ENCODE assay signal across 8 mouse cellular contexts in the genomic region with DNA sequence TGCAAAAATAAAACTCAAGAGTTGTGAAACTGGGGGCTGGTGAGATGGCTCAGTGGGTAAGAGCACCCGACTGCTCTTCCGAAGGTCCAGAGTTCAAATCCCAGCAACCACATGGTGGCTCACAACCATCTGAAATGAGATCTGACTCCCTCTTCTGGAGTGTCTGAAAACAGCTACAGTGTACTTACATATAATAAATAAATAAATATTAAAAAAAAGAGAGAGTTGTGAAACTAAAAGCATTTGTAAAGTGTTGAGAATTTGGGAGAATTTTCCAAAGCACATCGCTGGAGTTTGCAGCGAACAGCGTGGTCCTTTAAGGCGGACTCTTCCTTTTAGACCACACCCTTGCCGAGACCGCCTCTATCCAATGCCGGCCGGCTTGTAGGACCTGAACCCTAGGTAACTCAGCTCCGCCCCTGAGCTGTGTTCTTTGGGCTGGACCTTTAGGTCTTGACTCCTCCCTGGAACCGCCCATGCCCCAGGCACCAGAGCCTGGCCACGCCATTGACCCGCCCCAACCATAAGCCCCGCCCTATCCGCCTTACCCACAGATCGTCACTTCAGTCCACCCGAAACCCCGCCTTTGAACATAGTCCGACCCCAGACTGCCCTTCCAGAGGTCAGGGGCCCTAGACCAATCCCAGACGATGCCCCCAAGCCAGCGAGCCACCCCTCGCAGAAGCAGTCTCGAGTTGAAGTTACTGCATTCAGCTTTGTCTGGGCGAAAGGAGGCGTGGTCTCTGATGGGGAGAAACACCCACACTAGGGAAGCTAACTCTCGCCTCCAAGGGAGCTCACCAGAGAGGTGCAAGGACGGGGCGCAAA. TPM values are rescaled to one million over a fixed set of nuclear protein-coding genes. Genes with fewer than 3 reads are reported as not detected.
DNase-seq lines count a peak whose midpoint lies in the region; ATAC-seq lines count a peak whose summit lies in the region.

No protein-coding gene starts in this region.

- peaks cover 17% of the 10 kb centered on the region for H3K4me1 ChIP-seq in heart, embryonic 10.5 days
- H3K4me1 ChIP-seq in kidney, embryonic 15.5 days, result peaks cover 14% of the 10 kb centered on the region

- whole genome bisulfite sequencing in heart, embryonic 10.5 days, result 2% methylated on average over 29 of the region's 29 CpGs
- 1% methylated on average over 29 of the region's 29 CpGs for WGBS in kidney, embryonic 15.5 days

- peaks cover 6% of the 10 kb centered on the region for H3K27me3 ChIP-seq in heart, embryonic 10.5 days (ENCODE audit: insufficient read depth, poor library complexity, severe bottlenecking)
- H3K27me3 ChIP-seq in kidney, embryonic 15.5 days, result no peaks in the 10 kb centered on the region

- H3K27ac ChIP-seq in heart, embryonic 10.5 days, result peak overlapping the region; percentile 91
- peak overlapping the region; percentile 92 for H3K27ac ChIP-seq in kidney, embryonic 15.5 days

- peak overlapping the region; percentile 69 for H3K9ac ChIP-seq in kidney, embryonic 15.5 days

- H3K9me3 ChIP-seq in heart, embryonic 10.5 days, result no peaks in the 10 kb centered on the region
- no peaks in the 10 kb centered on the region for H3K9me3 ChIP-seq in kidney, embryonic 15.5 days (replicated peaks)

- H3K4me2 ChIP-seq in kidney, embryonic 15.5 days, result peak overlapping the region; percentile 76

- ATAC-seq in erythroblast, adult 5-6 weeks (replicated peaks; ENCODE audit: low FRiP score, poor library complexity, severe bottlenecking), result peak; percentile 92
- peak; percentile 99 for ATAC-seq in kidney, embryonic 15.5 days (replicated peaks; ENCODE audit: low FRiP score)
- peak; percentile 100 for ATAC-seq in monocyte, adult 5-6 weeks (replicated peaks; ENCODE audit: insufficient number of reproducible peaks, low FRiP score, low TSS enrichment, poor library complexity, severe bottlenecking)

- no peaks in the 10 kb centered on the region for H3K36me3 ChIP-seq in heart, embryonic 10.5 days
- no peaks in the 10 kb centered on the region for H3K36me3 ChIP-seq in kidney, embryonic 15.5 days

- H3K4me3 ChIP-seq in heart, embryonic 10.5 days, result peak overlapping the region; percentile 62
- H3K4me3 ChIP-seq in kidney, embryonic 15.5 days (replicated peaks), result peak overlapping the region; percentile 57

- peak; percentile 97 to 98 for DNase-seq in B cell, adult 2 months
- DNase-seq in brain, adult 2 months (ENCODE audit: low read depth, low spot score), result peak; percentile 98
- DNase-seq in heart, embryonic 10.5 days (ENCODE audit: low spot score), result peak; percentile 100
- peak; percentile 99 for DNase-seq in liver
- peak; percentile 96 for DNase-seq in spleen, postnatal 4 days (ENCODE audit: low spot score in 2 of 2)

RNA-seq across cellular contexts. Expression of gene Ptdss2, which starts 0.7 kb away (rescaled TPM):
- 123 and 158 TPM in 2 replicates for total RNA-seq in erythroblast, adult 5-6 weeks (2015; ENCODE audit: low replicate concordance)
- 153 and 164 TPM in 2 replicates for total RNA-seq in erythroblast, adult 5-6 weeks (2017; ENCODE audit: low replicate concordance)
- polyA plus RNA-seq in heart, embryonic 10.5 days (2016; fragmentation: Nextera tagmentation; extraction: Ambion mirVana), result 87.8 and 91.1 TPM in 2 replicates
- 79.9 and 83.4 TPM in 2 replicates for polyA plus RNA-seq in kidney, embryonic 15.5 days (2015; fragmentation: Nextera tagmentation; extraction: Ambion mirVana)
- total RNA-seq in monocyte, adult 5-6 weeks (2017), result 1.4 to 6.9 TPM (median 1.5 TPM) in 3 replicates

RNA-seq across cellular contexts. Expression of gene Ano9, which starts 5.3 kb away (rescaled TPM):
- not detected in 2 replicates for total RNA-seq in erythroblast, adult 5-6 weeks (2015; ENCODE audit: low replicate concordance)
- total RNA-seq in erythroblast, adult 5-6 weeks (2017; ENCODE audit: low replicate concordance), result not detected in 2 replicates
- 0.42 and 0.97 TPM in 2 replicates for polyA plus RNA-seq in heart, embryonic 10.5 days (2016; fragmentation: Nextera tagmentation; extraction: Ambion mirVana)
- 6.0 TPM in 2 replicates for polyA plus RNA-seq in kidney, embryonic 15.5 days (2015; fragmentation: Nextera tagmentation; extraction: Ambion mirVana)
- not detected in 3 replicates for total RNA-seq in monocyte, adult 5-6 weeks (2017)

RNA-seq across cellular contexts. Expression of gene Sigirr, which starts 22.5 kb away (rescaled TPM):
- total RNA-seq in erythroblast, adult 5-6 weeks (2015; ENCODE audit: low replicate concordance), result 4.2 TPM in 1 of 2 replicates, not detected in the other
- 2.8 and 4.4 TPM in 2 replicates for total RNA-seq in erythroblast, adult 5-6 weeks (2017; ENCODE audit: low replicate concordance)
- polyA plus RNA-seq in heart, embryonic 10.5 days (2016; fragmentation: Nextera tagmentation; extraction: Ambion mirVana), result 3.0 and 5.7 TPM in 2 replicates
- 20.8 and 24.7 TPM in 2 replicates for polyA plus RNA-seq in kidney, embryonic 15.5 days (2015; fragmentation: Nextera tagmentation; extraction: Ambion mirVana)
- 9.1 to 25.0 TPM (median 12.5 TPM) in 3 replicates for total RNA-seq in monocyte, adult 5-6 weeks (2017)

RNA-seq across cellular contexts. Expression of gene Pkp3, which starts 44.9 kb away (rescaled TPM):
- total RNA-seq in erythroblast, adult 5-6 weeks (2015; ENCODE audit: low replicate concordance), result not detected in 2 replicates
- not detected in 2 replicates for total RNA-seq in erythroblast, adult 5-6 weeks (2017; ENCODE audit: low replicate concordance)
- 0.94 and 3.4 TPM in 2 replicates for polyA plus RNA-seq in heart, embryonic 10.5 days (2016; fragmentation: Nextera tagmentation; extraction: Ambion mirVana)
- polyA plus RNA-seq in kidney, embryonic 15.5 days (2015; fragmentation: Nextera tagmentation; extraction: Ambion mirVana), result 7.8 and 7.9 TPM in 2 replicates
- total RNA-seq in monocyte, adult 5-6 weeks (2017), result 14.0 to 17.9 TPM (median 14.2 TPM) in 3 replicates

RNA-seq across cellular contexts. Expression of gene Rnh1, which starts 49.8 kb away (rescaled TPM):
- total RNA-seq in erythroblast, adult 5-6 weeks (2015; ENCODE audit: low replicate concordance), result 11.9 and 13.8 TPM in 2 replicates
- 15.1 and 15.7 TPM in 2 replicates for total RNA-seq in erythroblast, adult 5-6 weeks (2017; ENCODE audit: low replicate concordance)
- 103 and 105 TPM in 2 replicates for polyA plus RNA-seq in heart, embryonic 10.5 days (2016; fragmentation: Nextera tagmentation; extraction: Ambion mirVana)
- 115 and 122 TPM in 2 replicates for polyA plus RNA-seq in kidney, embryonic 15.5 days (2015; fragmentation: Nextera tagmentation; extraction: Ambion mirVana)
- total RNA-seq in monocyte, adult 5-6 weeks (2017), result 73.1 to 101 TPM (median 77.7 TPM) in 3 replicates

Comparison
In these comparisons a context has a peak if more than half of its experiments do, and no peak if none do; other contexts are left out.
1. Peak in every context shown above with its lines: DNase-seq, ATAC-seq, H3K4me3 ChIP-seq and H3K27ac ChIP-seq.
2. RNA of gene Ptdss2, which starts 0.7 kb away (total RNA-seq): 123 to 164 TPM in erythroblast, adult 5-6 weeks; 1.4 to 6.9 TPM in monocyte, adult 5-6 weeks; every median in the first group is over 10 times any median in the second.